Mouse (Mus musculus) forebrain, embryonic 14.5 days (tissue): Measurements from ENCODE around the gene Tango2. TPM values are rescaled to one million over a fixed set of nuclear protein-coding genes. Genes with fewer than 3 reads are reported as not detected.

Experiments used
- ATAC-seq: fragments of 200-750 bp; cut with Nextera tagmentation; 2 replicates; pipeline ENCODE4 v1.8.0; 2017; ENCODE audit warnings: mild to moderate bottlenecking, moderate library complexity
- DNase-seq: peaks from one replicate; pipeline ENCODE4 v3.0.0-alpha.2; 2015; ENCODE audit warnings: low spot score
- H3K27ac ChIP-seq: fragments of 300-500 bp; sonication (generic); 2 replicates; pipeline ENCODE4 v1.5.1; 2014; ENCODE audit warnings: low read depth, mild to moderate bottlenecking, control low read depth, low read length, moderate library complexity
- H3K27me3 ChIP-seq: fragments of 300-500 bp; sonication (generic); replicated peaks from 2 replicates; pipeline ENCODE4 v1.6.1; 2014; ENCODE audit warnings: low read length, control low read depth, mixed read lengths; ENCODE audit not compliant: control insufficient read depth, insufficient read depth
- H3K36me3 ChIP-seq: fragments of 300-500 bp; sonication (generic); 2 replicates; pipeline ENCODE4 v1.6.1; 2014; ENCODE audit warnings: low read length, control low read depth; ENCODE audit not compliant: control insufficient read depth, insufficient read depth
- H3K4me1 ChIP-seq: fragments of 300-500 bp; sonication (generic); 2 replicates; pipeline ENCODE4 v1.6.1; 2014; ENCODE audit warnings: antibody characterized with exemption, low read length, control low read depth; ENCODE audit not compliant: control insufficient read depth, insufficient read depth
- H3K4me2 ChIP-seq: fragments of 300-500 bp; sonication (generic); 2 replicates; pipeline ENCODE4 v1.6.1; 2014; ENCODE audit warnings: mild to moderate bottlenecking, control low read depth, low read length
- H3K4me3 ChIP-seq: fragments of 300-500 bp; sonication (generic); 2 replicates; pipeline ENCODE4 v1.5.1; 2014; ENCODE audit warnings: low read depth, low read length, control low read depth
- H3K9ac ChIP-seq: fragments of 300-500 bp; sonication (generic); 2 replicates; pipeline ENCODE4 v1.6.1; 2014; ENCODE audit warnings: mild to moderate bottlenecking, low read length, control low read depth, moderate library complexity
- H3K9me3 ChIP-seq: fragments of 300-500 bp; sonication (generic); replicated peaks from 2 replicates; pipeline ENCODE4 v1.6.1; 2016; ENCODE audit warnings: low read length, control low read depth, mixed read lengths; ENCODE audit not compliant: control insufficient read depth
- WGBS: fragments of 180-500 bp; shearing (Covaris S2); extraction: QIAGEN DNeasy Blood & Tissue Kit; methylation state at CpG from one replicate; pipeline ENCODE4 v1.1.7; 2014; 5-methylcytosine and 5-hydroxymethylcytosine counted together
- polyA plus RNA-seq: library from polyadenylated mRNA; unstranded; fragments of >200 nt; fragmentation: Nextera tagmentation; extraction: Ambion mirVana; gene quantifications from 2 replicates; pipeline ENCODE4 v1.2.1, GENCODE M21; 2014

The Tango2 gene
- polyA plus RNA-seq, 1 experiment from 2014 or later, result 78.7 TPM

- H3K36me3 ChIP-seq, result peaks cover 11% of the 10 kb centered on the region
- H3K9ac ChIP-seq, result peak overlapping the region; percentile 90
- H3K9me3 ChIP-seq, result no peaks in the 10 kb centered on the region
- peak overlapping the region; percentile 87 for H3K27ac ChIP-seq
- peaks cover 36% of the 10 kb centered on the region for H3K4me1 ChIP-seq
- H3K4me2 ChIP-seq, result peak overlapping the region; percentile 89
- H3K4me3 ChIP-seq, result peak overlapping the region; percentile 77
- DNase-seq (peak; percentile 88), ATAC-seq (peak; percentile 78)
- WGBS, result under 1% methylated on average over 63 of the region's 63 CpGs
- H3K27me3 ChIP-seq, result no peaks in the 10 kb centered on the region
Observed at GRCm38 (mm10) chr16:18392469-18393426, 44.8 kb upstream of the Tango2 start.

DNA sequence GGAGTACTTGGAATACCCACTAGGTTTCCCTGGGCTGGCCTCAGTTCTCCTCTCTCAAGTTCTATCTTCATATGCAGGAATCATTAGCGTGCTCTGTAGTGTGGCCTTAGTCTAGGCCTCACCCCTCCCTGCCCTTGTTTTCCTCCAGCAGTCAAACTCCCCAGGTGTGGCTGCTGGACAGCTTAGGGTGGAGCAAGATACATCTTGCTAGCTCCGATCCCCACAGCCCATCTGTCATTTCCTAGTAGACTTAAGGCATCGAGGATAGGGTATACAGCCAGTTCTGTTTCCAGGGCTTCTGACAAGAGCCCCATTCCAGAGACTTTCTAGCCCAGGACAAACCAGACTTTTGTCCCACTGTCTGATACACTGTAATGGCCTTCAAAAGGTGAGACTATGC is 43.8 kb upstream of the Tango2 start:
- H3K4me3 ChIP-seq, result no peak overlapping the region
- no peaks in the 10 kb centered on the region for H3K27me3 ChIP-seq
- peaks cover 39% of the 10 kb centered on the region for H3K4me1 ChIP-seq
- WGBS, result 89% methylated on average over 3 of the region's 3 CpGs
- peak overlapping the region; percentile 6; the same call in 1 of the 2 replicates for H3K27ac ChIP-seq
- H3K4me2 ChIP-seq, result no peak overlapping the region
- H3K36me3 ChIP-seq, result peaks cover under 1% of the 10 kb centered on the region; the same call in 1 of the 2 replicates
- ATAC-seq, result no peak
- no peak overlapping the region for H3K9ac ChIP-seq
- DNase-seq, result no peak
- no peaks in the 10 kb centered on the region for H3K9me3 ChIP-seq

- no peaks in the 10 kb centered on the region for H3K9me3 ChIP-seq
- DNase-seq, result no peak
- H3K4me3 ChIP-seq, result no peak overlapping the region
- no peaks in the 10 kb centered on the region for H3K36me3 ChIP-seq
- peaks cover 35% of the 10 kb centered on the region for H3K4me1 ChIP-seq
- H3K9ac ChIP-seq, result no peak overlapping the region
- H3K27me3 ChIP-seq, result no peaks in the 10 kb centered on the region
- no peak overlapping the region for H3K27ac ChIP-seq
- no peak overlapping the region for H3K4me2 ChIP-seq
- ATAC-seq, result no peak
- WGBS, result 97% methylated on average over 3 of the region's 3 CpGs
Observed at GRCm38 (mm10) chr16:18391127-18391526, 43.2 kb upstream of the Tango2 start.

DNA sequence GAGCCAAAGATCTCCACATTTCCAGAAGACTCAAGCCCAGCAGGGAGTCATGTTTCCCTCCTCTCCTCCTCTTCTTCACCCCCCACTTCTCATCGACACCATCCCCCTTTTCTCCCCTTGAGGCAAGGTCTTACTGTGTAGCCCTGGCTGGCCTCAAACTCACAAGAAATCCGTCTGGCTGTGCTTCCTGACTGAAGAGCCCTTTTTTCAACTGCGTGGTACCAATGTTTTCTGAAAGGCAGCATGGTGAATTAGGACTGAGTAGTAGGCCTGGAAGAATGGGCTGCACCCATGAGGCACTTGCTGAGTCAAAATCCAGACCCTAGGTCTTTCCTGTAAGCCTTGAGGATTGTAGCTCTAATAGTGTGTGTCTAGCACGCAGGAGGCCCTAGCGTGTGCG is 42.5 kb upstream of the Tango2 start:
- Histone ChIP-seq H3K9ac (no peak overlapping the region), H3K27ac (no peak overlapping the region), H3K9me3 (no peaks in the 10 kb centered on the region), H3K4me3 (no peak overlapping the region), H3K27me3 (no peaks in the 10 kb centered on the region), H3K36me3 (no peaks in the 10 kb centered on the region), H3K4me1 (peaks cover 31% of the 10 kb centered on the region), H3K4me2 (no peak overlapping the region)
- no peak for ATAC-seq
- WGBS, result 75% methylated on average over 6 of the region's 6 CpGs
- no peak for DNase-seq

DNA sequence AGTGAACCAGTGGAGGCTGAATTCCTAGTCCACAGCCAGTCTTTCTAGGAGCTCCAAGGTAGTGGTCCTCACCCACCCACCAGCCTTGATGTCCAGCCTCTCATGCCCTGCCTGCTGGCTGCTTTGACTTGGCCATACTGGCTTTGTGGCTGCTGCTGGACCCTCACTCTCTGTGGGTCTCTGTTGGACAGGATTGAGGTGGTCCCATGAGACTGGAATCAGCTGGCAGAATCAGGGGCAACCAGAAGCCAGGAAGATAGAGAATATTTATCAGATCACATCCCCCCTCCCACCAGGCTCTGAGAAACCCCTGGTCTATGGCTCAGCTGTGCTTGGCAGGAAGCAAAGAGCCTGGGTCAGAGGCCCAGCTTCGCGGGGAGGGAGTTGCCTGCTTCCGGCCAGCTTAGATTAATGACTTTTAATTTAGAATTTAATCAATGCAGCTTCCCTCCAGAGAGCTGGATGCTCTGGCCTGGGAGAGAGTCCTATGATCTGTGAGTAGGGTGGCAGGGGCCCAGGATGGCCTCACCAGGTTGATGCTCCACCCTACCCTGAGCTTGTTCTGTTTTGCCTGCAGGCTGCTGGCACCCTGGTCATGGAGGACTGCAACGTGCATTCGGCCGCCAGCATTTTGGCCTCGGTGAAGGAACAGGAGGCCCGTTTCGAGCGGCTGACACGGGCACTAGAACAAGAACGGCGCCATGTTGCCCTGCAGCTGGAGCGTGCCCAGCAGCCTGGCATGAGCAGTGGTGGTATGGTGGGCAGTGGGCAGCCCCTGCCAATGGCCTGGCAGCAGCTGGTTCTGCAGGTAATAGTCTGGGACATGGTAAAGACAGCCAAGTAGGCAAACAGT is 40.9 kb upstream of the Tango2 start:
- Histone ChIP-seq H3K27ac (no peak overlapping the region), H3K9me3 (no peaks in the 10 kb centered on the region), H3K4me2 (no peak overlapping the region), H3K4me3 (no peak overlapping the region), H3K4me1 (peaks cover 28% of the 10 kb centered on the region), H3K9ac (no peak overlapping the region), H3K27me3 (no peaks in the 10 kb centered on the region), H3K36me3 (no peaks in the 10 kb centered on the region)
- WGBS, result 90% methylated on average over 14 of the region's 14 CpGs
- ATAC-seq, result no peak
- DNase-seq, result no peak

DNA sequence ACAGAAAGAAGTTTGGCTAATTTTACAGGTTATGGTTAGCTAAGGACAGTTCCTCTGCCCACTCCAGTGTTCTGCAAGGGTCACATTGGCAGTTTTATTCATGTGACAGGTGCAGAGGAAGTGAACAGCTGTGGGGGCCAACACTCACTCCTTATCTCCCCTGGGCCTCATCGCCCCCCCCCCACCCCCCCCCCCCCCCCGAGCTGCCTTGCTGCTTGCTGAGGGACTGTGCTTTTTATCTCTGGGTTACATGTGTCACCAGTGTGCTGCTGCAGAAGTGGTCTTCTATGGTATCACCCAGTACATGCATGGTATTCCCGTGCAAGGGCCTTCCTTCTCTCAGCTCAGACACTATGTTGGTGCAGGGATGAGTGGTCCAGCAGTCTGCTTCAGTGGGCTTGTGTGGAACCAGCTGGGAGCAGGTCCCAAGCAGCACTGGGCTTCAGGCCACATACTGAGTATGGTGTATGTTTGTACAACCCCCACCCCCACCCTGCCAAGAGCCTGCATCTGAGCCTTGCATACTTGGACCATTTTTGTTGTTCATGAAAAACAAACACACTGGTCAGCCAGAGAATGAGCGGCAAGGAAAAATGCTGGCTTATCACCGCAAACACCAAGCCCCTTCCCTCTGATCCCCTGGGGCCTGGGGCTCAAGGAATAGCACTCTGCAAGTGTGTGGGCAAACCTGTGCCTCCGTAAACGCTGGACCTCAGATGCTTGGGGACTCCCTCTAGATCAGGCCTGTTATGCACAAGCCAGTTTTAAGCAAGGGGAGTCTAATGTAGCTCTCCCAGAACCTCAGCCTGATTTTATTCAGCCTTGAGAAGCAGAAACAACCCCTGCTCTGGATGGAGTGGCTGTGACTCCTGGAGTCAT is 40.0 kb upstream of the Tango2 start:
- Histone ChIP-seq H3K4me1 (peaks cover 31% of the 10 kb centered on the region), H3K4me3 (no peak overlapping the region), H3K36me3 (no peaks in the 10 kb centered on the region), H3K27me3 (no peaks in the 10 kb centered on the region), H3K27ac (no peak overlapping the region), H3K9ac (no peak overlapping the region), H3K4me2 (no peak overlapping the region), H3K9me3 (no peaks in the 10 kb centered on the region)
- ATAC-seq (no peak), DNase-seq (no peak)
- 54% methylated on average over 5 of the region's 7 CpGs for WGBS

- H3K27ac ChIP-seq, result no peak overlapping the region
- no peaks in the 10 kb centered on the region for H3K36me3 ChIP-seq
Observed at GRCm38 (mm10) chr16:18386972-18387371, 39.1 kb upstream of the Tango2 start.

GRCm38 (mm10) chr16:18386451-18386850 is 38.5 kb upstream of the Tango2 start:
- H3K4me1 ChIP-seq, result peaks cover 37% of the 10 kb centered on the region
- H3K9me3 ChIP-seq, result no peaks in the 10 kb centered on the region
- WGBS, result 65% methylated on average over 7 of the region's 7 CpGs
- H3K4me3 ChIP-seq, result no peak overlapping the region
- peak; percentile 31 for DNase-seq
- H3K9ac ChIP-seq, result no peak overlapping the region
- no peak overlapping the region for H3K4me2 ChIP-seq
- H3K27ac ChIP-seq, result no peak overlapping the region
- H3K36me3 ChIP-seq, result no peaks in the 10 kb centered on the region
- H3K27me3 ChIP-seq, result no peaks in the 10 kb centered on the region
- ATAC-seq, result no peak

More at GRCm38 (mm10) chr16:18386972-18387371, 39.1 kb upstream of the Tango2 start:
- H3K4me2 ChIP-seq, result no peak overlapping the region
- H3K4me1 ChIP-seq, result peaks cover 33% of the 10 kb centered on the region
- ATAC-seq (no peak), DNase-seq (no peak)
- WGBS, result 52% methylated on average over 3 of the region's 3 CpGs
- no peaks in the 10 kb centered on the region for H3K27me3 ChIP-seq
- H3K9me3 ChIP-seq, result no peaks in the 10 kb centered on the region
- no peak overlapping the region for H3K9ac ChIP-seq
- H3K4me3 ChIP-seq, result no peak overlapping the region
